Mouse (Mus musculus) urinary bladder, postnatal 4 days (tissue): ENCODE measurements around the gene Mapre1.

Experiments used
- DNase-seq, 2 experiments: peaks; one replicate each; pipeline ENCODE4 v3.0.0; 2021 to 2022; ENCODE audit warnings: low spot score in 2 of 2

Gene Mapre1

DNA sequence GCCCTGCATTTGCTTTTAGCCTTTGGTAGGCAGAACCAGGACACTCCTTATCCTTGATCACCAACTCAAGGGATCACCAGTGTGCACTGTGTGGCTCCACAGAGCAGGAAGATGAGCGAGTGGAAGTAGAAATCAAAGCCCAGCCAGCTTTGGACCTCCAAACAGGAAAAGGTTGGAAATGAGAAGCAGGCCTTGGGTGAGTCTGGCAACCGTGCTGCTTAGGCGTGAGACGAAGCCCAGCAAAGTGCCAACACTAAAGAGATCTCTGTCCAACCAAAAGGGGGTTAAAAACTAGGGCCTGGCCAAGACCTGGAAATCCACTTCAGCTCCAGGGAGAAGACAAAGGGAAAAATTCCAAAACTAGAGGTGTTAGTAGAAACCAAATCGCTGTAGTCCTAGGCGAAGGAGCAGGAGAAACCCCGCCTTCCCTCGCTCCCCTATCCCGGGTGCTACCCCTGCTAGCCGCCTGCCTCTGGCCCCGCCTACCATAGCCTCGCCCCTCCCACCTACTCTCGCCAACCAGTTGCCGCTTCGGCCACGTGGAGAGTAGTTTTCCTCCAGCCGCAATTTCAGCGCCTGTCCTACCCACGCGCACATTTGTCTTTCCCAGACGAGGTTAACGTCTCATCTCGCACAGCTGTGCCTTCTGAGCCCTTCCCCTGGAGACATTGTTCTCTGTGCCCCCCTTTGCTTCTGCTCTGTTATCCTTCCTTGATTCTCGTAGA is 37.7 kb downstream of the Mapre1 start:
- peak; percentile 66 to 83 for DNase-seq

DNA sequence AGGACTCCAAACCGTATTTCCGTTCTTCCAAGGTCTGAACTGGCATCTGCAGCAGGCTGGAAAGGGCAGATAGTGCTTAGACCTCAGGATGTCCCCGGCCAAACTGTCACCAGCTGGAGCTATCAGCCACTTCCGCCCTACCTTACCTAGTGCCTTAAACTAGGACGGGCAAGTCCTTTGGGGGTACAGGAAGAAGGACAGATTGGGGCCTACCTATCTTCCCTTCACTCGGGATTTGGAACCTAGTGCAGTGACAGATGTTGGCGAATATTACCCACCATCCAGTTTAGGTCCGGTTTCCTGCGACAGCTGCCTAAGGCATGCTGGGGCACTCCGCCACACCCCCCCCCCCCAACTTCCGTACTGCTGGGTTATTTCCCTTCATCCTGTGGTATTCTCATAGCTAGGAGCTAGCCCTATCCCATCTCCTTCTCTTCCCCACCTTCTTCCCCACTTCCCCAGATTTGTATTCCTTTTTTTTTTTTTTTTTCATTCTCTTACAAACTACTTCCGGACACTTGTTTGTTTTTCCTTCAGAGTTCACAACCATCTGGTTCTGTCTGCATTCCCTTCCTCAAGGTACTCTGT is 38.4 kb downstream of the Mapre1 start, which contains the start of gene Efcab8:
TSS of gene Efcab8 (plus strand) at position 538 of the 588 bp plus-strand sequence.
- DNase-seq = no peak

DNA sequence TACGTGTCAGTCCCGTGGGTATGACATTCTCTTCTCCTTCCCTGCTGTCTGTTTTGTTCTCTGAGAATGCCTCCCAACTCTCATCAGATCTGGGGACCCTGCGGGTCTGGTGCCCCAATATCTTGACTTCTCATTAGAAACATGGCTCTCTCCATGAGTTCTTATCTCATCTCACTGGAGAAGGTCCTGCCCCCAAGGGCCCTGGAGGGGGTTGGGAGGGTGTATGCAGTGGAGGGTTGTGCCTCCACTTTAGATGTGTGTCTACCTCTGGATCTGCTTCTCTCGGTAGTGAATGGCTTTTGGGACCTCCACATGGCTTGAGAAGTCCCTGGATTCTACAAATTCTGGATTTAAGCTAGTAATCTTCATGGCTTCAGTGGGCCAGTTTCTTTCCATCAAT is 40.1 kb downstream of the Mapre1 start:
- DNase-seq = no peak

DNA sequence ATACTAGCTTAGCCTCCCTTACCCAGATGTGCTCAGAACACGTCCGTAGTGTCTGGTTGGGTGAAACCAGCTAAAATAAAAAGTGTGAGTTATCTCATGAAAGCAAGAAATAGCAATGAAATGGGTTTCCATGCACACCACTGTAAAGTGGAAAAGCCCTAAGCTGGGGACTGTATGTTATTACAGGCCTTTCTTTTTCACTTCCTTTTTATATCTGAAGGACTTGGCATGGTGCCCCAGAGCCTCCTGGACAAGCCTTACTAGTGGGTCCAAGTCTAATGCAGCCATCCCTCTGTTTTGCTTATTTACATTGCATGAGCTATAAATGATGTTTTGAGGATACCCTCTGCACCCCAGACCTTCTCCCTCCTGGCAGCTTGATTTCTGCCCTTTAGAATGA is 43.6 kb downstream of the Mapre1 start:
- DNase-seq = no peak

DNA sequence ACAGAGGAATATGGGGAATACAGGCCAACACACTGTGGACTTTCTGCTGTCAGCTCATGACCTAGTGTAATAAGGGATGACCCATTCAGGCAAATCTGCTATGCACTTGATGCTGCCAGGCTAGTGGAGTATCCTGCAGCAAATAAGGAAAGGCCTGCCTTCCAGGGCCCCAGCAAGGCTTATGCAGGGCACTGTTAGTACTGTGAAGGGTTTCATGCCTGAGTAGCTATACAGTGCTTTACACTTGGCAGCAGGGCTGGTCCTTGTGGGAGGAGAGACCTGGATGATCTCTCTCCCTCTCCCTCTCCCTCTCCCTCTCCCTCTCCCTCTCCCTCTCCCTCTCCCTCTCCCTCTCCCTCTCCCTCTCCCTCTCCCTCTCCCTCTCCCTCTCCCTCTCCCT is 52.3 kb downstream of the Mapre1 start:
- no peak for DNase-seq

DNA sequence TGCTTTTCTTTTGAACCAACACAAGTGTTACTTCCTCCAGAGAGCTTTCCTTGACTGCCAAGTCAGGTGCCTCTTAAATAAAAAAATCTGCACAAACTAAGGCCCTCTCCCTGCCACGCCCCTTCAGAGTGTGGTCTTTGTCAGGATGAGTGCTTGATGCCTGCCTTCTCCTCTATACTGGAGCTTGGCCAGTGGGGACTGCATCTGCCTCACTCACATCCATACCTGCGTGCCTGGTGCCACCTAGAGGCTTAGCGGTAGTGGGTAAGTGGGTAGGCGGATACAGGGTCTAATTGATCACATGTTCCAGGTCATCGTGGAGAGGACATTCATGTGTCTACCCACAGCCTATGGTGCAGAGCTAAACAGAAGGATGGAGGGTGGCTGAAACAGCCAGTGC is 54.0 kb downstream of the Mapre1 start:
- DNase-seq = no peak

DNA sequence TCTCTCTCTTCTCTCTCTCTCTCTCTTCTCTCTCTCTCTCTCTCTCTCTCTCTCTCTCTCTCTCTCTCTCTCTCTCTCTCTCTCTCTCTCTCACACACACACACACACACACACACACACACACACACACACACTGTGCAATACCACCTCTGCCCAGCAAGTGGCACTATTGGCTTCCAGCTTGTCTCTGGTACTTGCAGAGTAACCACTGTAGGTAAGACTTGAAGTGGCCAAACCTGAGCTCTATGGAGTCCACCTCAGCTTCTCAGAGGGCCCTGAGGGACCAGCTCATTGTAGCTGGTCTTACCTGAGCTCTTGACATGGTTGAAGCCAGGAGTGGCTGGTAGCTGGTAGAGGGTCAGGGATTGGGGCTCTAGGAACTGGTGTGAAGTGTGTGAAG is 66.4 kb downstream of the Mapre1 start:
- DNase-seq = peak in 1 of 2 experiments; percentile 29

DNA sequence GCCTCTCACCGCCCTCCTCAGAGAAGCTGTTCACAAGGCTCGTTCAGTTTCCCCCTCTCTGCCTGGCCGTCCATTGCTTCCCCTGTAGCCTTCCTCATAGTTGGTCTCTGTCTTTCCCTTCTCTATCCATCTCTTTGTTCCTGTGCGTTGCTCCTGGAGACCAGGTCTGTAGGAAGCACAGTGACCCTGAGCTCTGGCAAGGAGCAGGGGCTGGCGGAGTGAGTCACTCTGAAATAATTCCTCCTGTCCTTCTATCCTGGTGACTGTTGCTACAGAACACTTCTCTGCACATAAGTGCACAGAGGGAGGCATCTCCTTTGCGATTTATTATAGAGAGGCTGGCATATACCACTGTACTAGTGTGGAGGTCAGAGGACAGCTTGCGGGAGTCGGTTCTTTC is 67.1 kb downstream of the Mapre1 start:
- no peak for DNase-seq

DNA sequence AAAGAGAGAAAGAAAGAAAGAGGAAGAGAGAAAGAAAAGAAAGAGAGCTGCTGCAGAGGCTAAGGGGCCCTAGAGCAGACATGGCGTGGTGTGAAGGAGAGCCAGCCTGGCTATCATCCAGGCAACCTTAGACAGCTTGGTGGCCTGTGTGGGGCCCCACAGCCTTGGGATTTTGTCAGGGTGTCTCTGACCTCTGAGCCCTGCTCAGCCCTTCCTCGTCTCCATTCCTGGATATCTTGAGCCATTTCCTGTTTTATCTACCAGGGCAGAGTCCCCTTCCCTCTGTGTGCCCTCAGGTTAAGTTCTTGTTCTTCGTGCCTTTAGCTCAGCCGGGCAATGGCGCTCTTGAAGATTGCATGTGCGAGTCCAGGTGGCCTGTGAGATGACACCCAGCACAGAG is 67.8 kb downstream of the Mapre1 start:
- no peak for DNase-seq

DNA sequence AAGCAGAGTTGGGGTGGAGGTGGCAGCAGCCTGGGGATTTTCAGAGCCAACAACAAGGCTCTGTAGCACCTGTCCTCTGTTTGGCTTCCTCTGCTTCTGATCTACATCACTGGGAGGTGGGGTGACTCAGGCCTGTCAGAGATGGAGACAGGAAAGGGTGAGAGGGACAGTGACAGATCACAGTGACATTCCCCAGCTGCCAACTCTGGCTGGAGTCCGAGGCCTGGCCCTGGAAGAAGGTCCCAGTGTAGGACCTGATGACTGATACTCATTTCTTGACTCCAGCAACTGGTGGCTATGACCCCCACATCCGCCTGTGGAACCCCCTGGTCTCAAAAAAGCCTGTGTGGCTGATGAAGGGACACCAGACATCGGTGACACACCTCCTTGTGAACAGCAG is 68.8 kb downstream of the Mapre1 start:
- DNase-seq = no peak

DNA sequence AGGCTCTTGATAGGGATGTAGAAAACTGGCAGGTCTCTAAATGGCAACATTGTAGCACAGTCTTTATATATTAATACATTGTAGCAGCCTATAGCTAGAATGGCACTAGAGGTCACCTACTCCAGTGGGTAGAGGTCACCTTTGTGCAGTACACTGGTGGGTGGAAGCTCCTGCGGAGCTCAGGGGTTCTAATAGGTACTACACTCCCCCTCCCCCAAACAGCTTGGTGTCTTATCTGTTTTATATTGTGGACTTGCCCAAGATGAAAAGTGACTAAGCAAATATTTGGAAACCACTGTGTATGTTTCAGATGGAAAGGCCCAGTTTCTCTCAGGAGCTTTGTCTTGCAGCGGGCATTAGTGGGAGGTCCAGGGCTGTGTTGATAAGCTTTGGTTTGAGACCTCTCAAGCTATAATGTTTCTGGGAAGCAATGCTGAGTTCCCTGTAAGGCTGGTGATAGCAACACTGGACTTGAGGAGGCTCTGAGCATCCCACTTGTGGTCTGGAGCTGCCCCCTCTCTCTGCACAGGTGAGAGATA is 81.0 kb downstream of the Mapre1 start:
- no peak for DNase-seq
